26 mouse cellular contexts compared by ENCODE assay signal in the genomic region with DNA sequence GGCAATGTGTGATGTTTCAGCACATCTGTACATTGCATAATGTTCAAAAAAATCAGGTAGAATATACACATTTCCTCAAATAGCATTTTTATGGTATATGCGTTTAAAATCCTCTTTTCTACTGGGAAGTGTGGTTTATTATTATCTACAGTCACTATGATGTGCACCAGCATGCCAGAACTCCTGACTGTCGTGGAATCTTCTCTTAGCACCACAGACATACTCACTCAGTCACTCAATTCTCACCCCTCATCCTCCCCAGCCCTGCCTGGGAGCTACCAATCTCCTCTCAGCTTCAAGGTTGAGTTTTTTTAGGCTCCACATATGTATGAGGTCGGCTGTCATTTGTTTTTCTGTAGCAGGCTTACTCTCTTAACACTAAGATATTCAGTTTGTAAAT. TPM values are rescaled to one million over a fixed set of nuclear protein-coding genes. Genes with fewer than 3 reads are reported as not detected.
"Had no signal": no experiment of that assay in that cellular context is flagged by ENCODE, and none has a peak within 500 bp of the region (broad histone marks: within the 10 kb centered on the region; RNA-seq: fewer than 3 reads in every experiment).

No protein-coding gene starts in this region.

- H3K27ac ChIP-seq: gastrocnemius, adult 2 months; heart, embryonic 10.5 days; hindbrain, embryonic 12.5 days; intestine, embryonic 15.5 days; layer of hippocampus, adult 2 months; left cerebral cortex, adult 2 months; limb, embryonic 10.5 days; limb, embryonic 12.5 days; liver, embryonic 13.5 days had no signal

- ATAC-seq: inflammation-experienced regulatory T-cells, adult 6 months; intestine, embryonic 15.5 days; intestine, postnatal 0 days had no signal

- H3K9me3 ChIP-seq: heart, embryonic 10.5 days; heart, embryonic 12.5 days; hindbrain, embryonic 10.5 days; hindbrain, embryonic 12.5 days; intestine, embryonic 15.5 days; limb, embryonic 10.5 days; limb, embryonic 12.5 days; liver, embryonic 13.5 days had no signal

- DNase-seq: gastrocnemius, adult 2 months; gastrocnemius, postnatal 10 days; gastrocnemius, postnatal 25 days; heart, adult 18-20 months; heart, postnatal 10 days; heart, postnatal 4 days; kidney, adult 18-20 months; kidney, adult 8-10 months; kidney, postnatal 10 days; kidney, postnatal 25 days; liver; liver, embryonic 13.5 days had no signal

- H3K27me3 ChIP-seq: heart, embryonic 12.5 days; hindbrain, embryonic 12.5 days; intestine, embryonic 15.5 days; limb, embryonic 12.5 days; liver, embryonic 13.5 days had no signal

- H3K4me3 ChIP-seq: gastrocnemius, adult 2 months; heart, embryonic 10.5 days; heart, embryonic 12.5 days; hindbrain, embryonic 10.5 days; hindbrain, embryonic 12.5 days; intestine, embryonic 15.5 days; layer of hippocampus, adult 2 months; left cerebral cortex, adult 2 months; limb, embryonic 10.5 days; limb, embryonic 12.5 days; liver, embryonic 13.5 days had no signal

- H3K36me3 ChIP-seq: heart, embryonic 10.5 days; heart, embryonic 12.5 days; hindbrain, embryonic 10.5 days; hindbrain, embryonic 12.5 days; intestine, embryonic 15.5 days; limb, embryonic 10.5 days; limb, embryonic 12.5 days; liver, embryonic 13.5 days had no signal

- H3K4me2 ChIP-seq: heart, embryonic 12.5 days; hindbrain, embryonic 12.5 days; hindbrain, embryonic 14.5 days; intestine, embryonic 15.5 days; limb, embryonic 12.5 days; liver, embryonic 11.5 days; liver, embryonic 13.5 days had no signal

- H3K4me1 ChIP-seq: heart, embryonic 10.5 days; heart, embryonic 12.5 days; intestine, embryonic 15.5 days; limb, embryonic 10.5 days; limb, embryonic 12.5 days; liver, embryonic 13.5 days had no signal

- H3K9ac ChIP-seq: heart, embryonic 12.5 days; hindbrain, embryonic 12.5 days; intestine, embryonic 15.5 days; limb, embryonic 12.5 days; liver, embryonic 13.5 days had no signal

RNA-seq across cellular contexts. Expression of gene Dchs2, which starts 20.8 kb away (rescaled TPM):
- total RNA-seq: granulocyte monocyte progenitor cell, adult 5-6 weeks had no signal
- polyA plus RNA-seq: inflammation-experienced regulatory T-cells, adult 6 months had no signal
